Mouse (Mus musculus) stomach, embryonic 15.5 days (tissue): ENCODE data around the gene Dcdc2a. TPM values are rescaled to one million over a fixed set of nuclear protein-coding genes. Genes with fewer than 3 reads are reported as not detected.

Experiments used
- ATAC-seq: fragments of 200-750 bp; cut with Nextera tagmentation; 2 replicates; pipeline ENCODE4 v1.8.0; 2017; ENCODE audit warnings: low read depth, moderate number of reproducible peaks, moderate TSS enrichment; ENCODE audit not compliant: insufficient read depth, low FRiP score
- H3K27ac ChIP-seq: fragments of 300-500 bp; sonication (generic); 2 replicates; pipeline ENCODE4 v1.5.1; 2015; ENCODE audit warnings: mild to moderate bottlenecking, inconsistent platforms
- H3K27me3 ChIP-seq: fragments of 300-500 bp; sonication (generic); replicated peaks from 2 replicates; pipeline ENCODE4 v1.6.1; 2015; ENCODE audit warnings: inconsistent platforms
- H3K36me3 ChIP-seq: fragments of 300-500 bp; sonication (generic); 2 replicates; pipeline ENCODE4 v1.6.1; 2015; ENCODE audit warnings: inconsistent platforms
- H3K4me1 ChIP-seq: fragments of 300-500 bp; sonication (generic); 2 replicates; pipeline ENCODE4 v1.6.1; 2015; ENCODE audit warnings: inconsistent platforms
- H3K4me2 ChIP-seq: fragments of 300-500 bp; sonication (generic); 2 replicates; pipeline ENCODE4 v1.6.1; 2015; ENCODE audit warnings: mild to moderate bottlenecking, inconsistent platforms
- H3K4me3 ChIP-seq: fragments of 300-500 bp; sonication (generic); replicated peaks from 2 replicates; pipeline ENCODE4 v1.5.1; 2015; ENCODE audit warnings: inconsistent platforms
- H3K9ac ChIP-seq: fragments of 300-500 bp; sonication (generic); 2 replicates; pipeline ENCODE4 v1.6.1; 2015; ENCODE audit warnings: inconsistent platforms
- H3K9me3 ChIP-seq: fragments of 300-500 bp; sonication (generic); 2 replicates; pipeline ENCODE4 v1.6.1; 2016; ENCODE audit warnings: inconsistent platforms
- WGBS: fragments of 180-500 bp; shearing (Covaris S2); methylation state at CpG from one replicate; pipeline ENCODE4 v1.1.7; 2015; 5-methylcytosine and 5-hydroxymethylcytosine counted together
- polyA plus RNA-seq: library from polyadenylated mRNA; unstranded; fragments of >200 nt; fragmentation: Nextera tagmentation; extraction: Ambion mirVana; gene quantifications from 2 replicates; pipeline ENCODE4 v1.2.1, GENCODE M21; 2015

Dcdc2a gene
- polyA plus RNA-seq, 1 experiment from 2014 or later = 3.1 TPM

- 41% methylated on average over 5 of the region's 5 CpGs for WGBS
- no peaks in the 10 kb centered on the region for H3K9me3 ChIP-seq
- H3K9ac ChIP-seq = no peak overlapping the region
- H3K27me3 ChIP-seq = no peaks in the 10 kb centered on the region
- H3K4me1 ChIP-seq = no peaks in the 10 kb centered on the region
- no peaks in the 10 kb centered on the region for H3K36me3 ChIP-seq
- ATAC-seq = no peak
- no peak overlapping the region for H3K4me3 ChIP-seq
- H3K27ac ChIP-seq = no peak overlapping the region
- no peak overlapping the region for H3K4me2 ChIP-seq
Measured at GRCm38 (mm10) chr13:25098578-25098977, 42.8 kb downstream of the Dcdc2a start.

- H3K9me3 ChIP-seq = no peaks in the 10 kb centered on the region
- H3K36me3 ChIP-seq = no peaks in the 10 kb centered on the region
- no peak overlapping the region for H3K4me2 ChIP-seq
- 72% methylated on average over 3 of the region's 3 CpGs for whole genome bisulfite sequencing
- no peak overlapping the region for H3K9ac ChIP-seq
- H3K27ac ChIP-seq = no peak overlapping the region
- no peak overlapping the region for H3K4me3 ChIP-seq
- no peak; the same call in 1 of the 2 replicates for ATAC-seq
- H3K4me1 ChIP-seq = no peaks in the 10 kb centered on the region
- no peaks in the 10 kb centered on the region for H3K27me3 ChIP-seq
Measured at GRCm38 (mm10) chr13:25099508-25099907, 43.7 kb downstream of the Dcdc2a start.

- Histone ChIP-seq H3K4me2 (no peak overlapping the region), H3K36me3 (no peaks in the 10 kb centered on the region), H3K9ac (no peak overlapping the region), H3K27me3 (no peaks in the 10 kb centered on the region), H3K4me1 (no peaks in the 10 kb centered on the region), H3K9me3 (no peaks in the 10 kb centered on the region), H3K27ac (no peak overlapping the region), H3K4me3 (no peak overlapping the region)
- no peak for ATAC-seq
- 73% methylated on average over 6 of the region's 6 CpGs for WGBS
Measured at GRCm38 (mm10) chr13:25100581-25100980, 44.8 kb downstream of the Dcdc2a start.

DNA sequence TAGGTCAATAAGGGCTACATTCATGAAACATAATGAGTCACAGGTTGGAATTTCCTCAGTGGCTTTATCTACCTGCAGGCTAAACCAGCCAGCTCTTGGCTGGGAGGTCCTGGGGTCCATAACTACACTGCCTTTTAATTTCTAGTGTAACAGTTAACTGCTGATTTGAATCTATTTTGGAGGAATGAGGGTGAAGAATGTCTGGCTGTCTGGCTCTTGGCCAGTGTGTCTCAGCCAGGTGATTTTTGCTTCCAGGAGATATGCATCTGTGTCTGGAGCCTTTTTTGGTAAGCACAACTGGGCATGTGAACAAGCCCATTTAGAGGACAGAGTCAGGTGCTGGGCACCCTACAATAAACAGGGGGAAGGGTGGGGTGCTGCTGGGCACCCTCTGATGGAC is 49.9 kb downstream of the Dcdc2a start:
- no peak for ATAC-seq
- Histone ChIP-seq H3K36me3 (no peaks in the 10 kb centered on the region), H3K27ac (no peak overlapping the region), H3K4me2 (no peak overlapping the region), H3K9ac (no peak overlapping the region), H3K4me3 (no peak overlapping the region), H3K4me1 (no peaks in the 10 kb centered on the region), H3K27me3 (no peaks in the 10 kb centered on the region), H3K9me3 (no peaks in the 10 kb centered on the region)

DNA sequence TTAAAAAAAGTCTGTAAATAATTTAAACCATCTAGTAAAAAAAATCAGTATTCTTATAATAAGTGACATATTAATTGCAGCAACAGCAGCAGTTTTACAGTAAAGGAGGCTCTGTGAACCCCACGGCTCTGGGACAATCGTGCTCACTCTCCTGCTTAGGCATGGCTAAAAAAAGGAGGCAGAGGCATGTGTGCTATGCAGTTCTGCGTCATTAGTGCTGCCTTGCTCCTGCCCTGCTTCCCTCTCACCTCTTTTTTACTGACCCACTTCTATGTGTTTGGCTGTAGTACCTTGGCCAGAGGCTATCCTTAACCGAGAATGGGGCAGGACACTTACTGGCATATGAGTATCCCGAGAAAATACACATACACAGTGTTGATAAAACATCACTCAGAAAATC is 50.9 kb downstream of the Dcdc2a start:
- H3K4me1 ChIP-seq = no peaks in the 10 kb centered on the region
- no peaks in the 10 kb centered on the region for H3K9me3 ChIP-seq
- H3K4me3 ChIP-seq = no peak overlapping the region
- H3K27ac ChIP-seq = no peak overlapping the region
- 70% methylated on average over 5 of the region's 5 CpGs for WGBS
- no peaks in the 10 kb centered on the region for H3K36me3 ChIP-seq
- H3K4me2 ChIP-seq = no peak overlapping the region
- no peaks in the 10 kb centered on the region for H3K27me3 ChIP-seq
- H3K9ac ChIP-seq = no peak overlapping the region
- ATAC-seq = no peak

- Histone ChIP-seq H3K4me2 (no peak overlapping the region), H3K4me1 (no peaks in the 10 kb centered on the region), H3K9me3 (no peaks in the 10 kb centered on the region), H3K27ac (no peak overlapping the region), H3K36me3 (no peaks in the 10 kb centered on the region), H3K27me3 (no peaks in the 10 kb centered on the region), H3K9ac (no peak overlapping the region), H3K4me3 (no peak overlapping the region)
- no peak for ATAC-seq
- 60% methylated on average over 3 of the region's 3 CpGs for WGBS
Measured at GRCm38 (mm10) chr13:25108353-25108752, 52.5 kb downstream of the Dcdc2a start.

- Histone ChIP-seq H3K27ac (no peak overlapping the region), H3K4me1 (no peaks in the 10 kb centered on the region), H3K4me3 (no peak overlapping the region), H3K27me3 (no peaks in the 10 kb centered on the region), H3K36me3 (no peaks in the 10 kb centered on the region), H3K9ac (no peak overlapping the region), H3K9me3 (no peaks in the 10 kb centered on the region), H3K4me2 (no peak overlapping the region)
- WGBS = 68% methylated on average over 5 of the region's 5 CpGs
- ATAC-seq = no peak
Measured at GRCm38 (mm10) chr13:25110592-25111095, 54.8 kb downstream of the Dcdc2a start.

- no peaks in the 10 kb centered on the region for H3K36me3 ChIP-seq
- H3K9ac ChIP-seq = peak overlapping the region; percentile 22; the same call in 1 of the 2 replicates
- peak overlapping the region; percentile 44 for H3K4me3 ChIP-seq
- no peak overlapping the region for H3K27ac ChIP-seq
- no peaks in the 10 kb centered on the region for H3K9me3 ChIP-seq
- ATAC-seq = peak; percentile 67; the same call in 1 of the 2 replicates
- H3K27me3 ChIP-seq = no peaks in the 10 kb centered on the region
- no peaks in the 10 kb centered on the region for H3K4me1 ChIP-seq
- 23% methylated on average over 12 of the region's 12 CpGs for WGBS
- peak overlapping the region; percentile 74 for H3K4me2 ChIP-seq
Measured at GRCm38 (mm10) chr13:25115429-25115881, 59.7 kb downstream of the Dcdc2a start.

DNA sequence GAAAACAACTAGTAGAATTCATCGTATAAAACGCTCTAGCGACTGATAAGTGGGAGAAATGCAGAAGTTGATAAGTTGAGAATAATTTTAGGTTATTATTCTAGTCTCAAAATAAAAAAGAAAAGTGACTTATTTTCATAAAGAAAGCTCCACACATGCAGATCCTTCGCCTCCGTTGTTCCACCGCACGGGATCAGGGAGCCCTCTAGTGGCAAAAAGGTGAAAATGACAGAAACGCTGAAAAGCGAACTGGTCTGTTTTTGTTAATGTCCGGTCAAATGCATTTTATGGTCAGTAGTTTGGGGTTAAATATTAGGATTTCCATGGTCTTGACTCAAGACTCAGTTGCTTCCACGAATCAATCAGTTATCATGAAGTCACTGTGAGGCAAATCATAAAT is 60.2 kb downstream of the Dcdc2a start:
- WGBS = 3% methylated on average over 11 of the region's 11 CpGs
- no peak overlapping the region for H3K27ac ChIP-seq
- no peak for ATAC-seq

DNA sequence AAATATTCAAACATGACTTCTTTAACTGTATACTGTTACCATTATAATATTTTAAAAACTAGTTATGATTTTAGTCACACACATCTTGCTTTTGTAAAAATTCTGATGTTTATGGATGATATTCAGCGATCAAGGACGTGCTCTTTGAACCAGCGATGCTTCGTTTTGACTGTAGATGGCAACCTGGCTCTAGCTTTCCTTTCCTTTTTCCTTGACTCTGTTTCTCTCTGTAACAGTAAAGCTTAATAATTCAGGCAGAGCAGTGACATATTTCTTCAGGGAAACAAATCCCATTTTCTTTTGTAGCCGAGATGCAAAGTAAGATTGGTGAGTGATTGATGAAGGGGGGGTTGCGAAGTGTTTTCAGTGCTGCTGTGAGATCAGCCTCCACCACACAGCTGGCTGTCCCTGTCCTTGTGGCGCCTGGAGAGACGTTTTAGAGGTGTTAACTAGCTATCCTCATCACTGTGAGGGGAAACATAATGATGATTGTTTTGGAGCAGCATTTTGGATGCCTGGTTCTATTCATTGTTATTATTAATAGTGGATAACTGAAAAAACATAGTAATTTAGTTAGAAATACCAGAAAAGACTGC is 67.0 kb downstream of the Dcdc2a start:
- Histone ChIP-seq H3K9ac (no peak overlapping the region), H3K36me3 (no peaks in the 10 kb centered on the region), H3K4me1 (no peaks in the 10 kb centered on the region), H3K9me3 (no peaks in the 10 kb centered on the region), H3K4me2 (no peak overlapping the region), H3K27me3 (no peaks in the 10 kb centered on the region), H3K4me3 (no peak overlapping the region), H3K27ac (no peak overlapping the region)
- no peak for ATAC-seq
- WGBS = 55% methylated on average over 8 of the region's 8 CpGs

More for the DNA sequence above, 60.2 kb downstream of the Dcdc2a start:
- Histone ChIP-seq H3K4me3 (peak overlapping the region; percentile 44), H3K9me3 (no peaks in the 10 kb centered on the region), H3K27me3 (no peaks in the 10 kb centered on the region), H3K36me3 (no peaks in the 10 kb centered on the region), H3K4me1 (no peaks in the 10 kb centered on the region), H3K9ac (peak overlapping the region; percentile 22; the same call in 1 of the 2 replicates), H3K4me2 (peak overlapping the region; percentile 74)

- no peaks in the 10 kb centered on the region for H3K36me3 ChIP-seq
- no peaks in the 10 kb centered on the region for H3K4me1 ChIP-seq
- no peaks in the 10 kb centered on the region for H3K27me3 ChIP-seq
- ATAC-seq = no peak
- no peak overlapping the region for H3K27ac ChIP-seq
- WGBS = 77% methylated on average over 2 of the region's 2 CpGs
- no peak overlapping the region for H3K4me2 ChIP-seq
- no peaks in the 10 kb centered on the region for H3K9me3 ChIP-seq
- no peak overlapping the region for H3K4me3 ChIP-seq
- no peak overlapping the region for H3K9ac ChIP-seq
Measured at GRCm38 (mm10) chr13:25127216-25127615, 71.4 kb downstream of the Dcdc2a start.

- H3K4me3 ChIP-seq = no peak overlapping the region
- H3K9me3 ChIP-seq = no peaks in the 10 kb centered on the region
- H3K4me1 ChIP-seq = no peaks in the 10 kb centered on the region
- H3K27ac ChIP-seq = no peak overlapping the region
- no peak overlapping the region for H3K9ac ChIP-seq
- WGBS = 87% methylated on average over 6 of the region's 6 CpGs
- ATAC-seq = no peak
- no peak overlapping the region for H3K4me2 ChIP-seq
- no peaks in the 10 kb centered on the region for H3K36me3 ChIP-seq
- H3K27me3 ChIP-seq = no peaks in the 10 kb centered on the region
Measured at GRCm38 (mm10) chr13:25127806-25128205, 72.0 kb downstream of the Dcdc2a start.

DNA sequence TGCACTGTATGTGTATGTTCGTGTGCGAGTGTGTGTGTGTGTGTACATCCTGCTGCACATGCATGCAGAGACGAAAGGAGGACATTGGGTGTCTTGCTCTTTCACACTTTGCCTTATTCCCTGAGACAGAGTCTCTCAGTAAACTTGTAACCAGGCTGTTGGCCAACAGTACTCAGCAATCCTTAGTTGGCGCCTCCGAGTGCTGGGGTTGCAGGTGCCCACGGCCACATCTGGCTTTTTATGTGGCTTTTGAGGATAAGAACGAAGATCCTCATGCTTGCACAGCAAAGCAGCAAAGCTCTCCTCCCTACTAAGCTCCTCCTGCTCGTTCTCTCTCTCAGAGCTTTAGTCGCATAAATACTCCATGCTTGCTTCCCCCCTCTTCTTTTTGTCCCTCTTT is 73.0 kb downstream of the Dcdc2a start:
- H3K4me1 ChIP-seq = no peaks in the 10 kb centered on the region
- H3K9me3 ChIP-seq = no peaks in the 10 kb centered on the region
- H3K4me3 ChIP-seq = no peak overlapping the region
- no peaks in the 10 kb centered on the region for H3K36me3 ChIP-seq
- 77% methylated on average over 9 of the region's 9 CpGs for WGBS
- H3K4me2 ChIP-seq = no peak overlapping the region
- no peak overlapping the region for H3K27ac ChIP-seq
- no peak for ATAC-seq
- no peak overlapping the region for H3K9ac ChIP-seq
- no peaks in the 10 kb centered on the region for H3K27me3 ChIP-seq
